Mouse (Mus musculus): ENCODE data around the gene Klhdc7b. TPM values are rescaled to one million over a fixed set of nuclear protein-coding genes. Genes with fewer than 3 reads are reported as not detected.

Klhdc7b gene
- polyA plus RNA-seq (2016; fragmentation: Nextera tagmentation; extraction: Ambion mirVana): not detected in 2 replicates

DNA sequence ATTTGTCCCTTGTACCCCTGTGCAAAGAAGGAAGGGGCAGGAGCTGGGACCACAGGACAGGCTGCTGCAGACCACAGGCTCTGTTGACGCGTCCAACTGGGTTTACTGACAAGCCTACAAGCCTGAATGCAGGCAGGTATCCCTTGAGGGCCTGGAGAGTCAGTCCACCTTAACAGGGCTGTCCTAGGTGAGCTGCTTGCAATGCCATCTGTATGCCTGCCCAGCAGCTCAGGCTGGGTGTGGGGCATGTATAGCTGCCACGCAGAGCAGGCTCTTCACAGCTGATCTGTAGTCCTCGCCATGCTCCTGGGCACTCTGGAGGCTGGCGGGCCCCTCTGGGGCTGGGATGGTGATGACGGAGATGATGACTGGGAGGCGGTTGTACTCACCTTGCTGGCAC, at the start of gene Klhdc7b:
TSS of gene Klhdc7b (plus strand) at position 301 of the 400 bp plus-strand sequence.
- Histone ChIP-seq H3K4me3 (no peak within 1 kb of the TSS), H3K27me3 (replicated peaks; ENCODE audit: low read depth, poor library complexity, severe bottlenecking) (peaks cover 80% of the 10 kb centered on the region), H3K27ac (replicated peaks) (peak within 1 kb of the TSS; percentile 24; the same call in 1 of the 2 replicates), H3K4me1 (0 out of 2 replicates have a peak, but pooled peaks cover 7% of the 10 kb centered on the region), H3K9me3 (no peaks in the 10 kb centered on the region), H3K36me3 (replicated peaks) (no peaks in the 10 kb centered on the region)
- DNase-seq (ENCODE audit: low spot score): no peak
- WGBS: 85% methylated on average over 7 of the region's 7 CpGs

DNA sequence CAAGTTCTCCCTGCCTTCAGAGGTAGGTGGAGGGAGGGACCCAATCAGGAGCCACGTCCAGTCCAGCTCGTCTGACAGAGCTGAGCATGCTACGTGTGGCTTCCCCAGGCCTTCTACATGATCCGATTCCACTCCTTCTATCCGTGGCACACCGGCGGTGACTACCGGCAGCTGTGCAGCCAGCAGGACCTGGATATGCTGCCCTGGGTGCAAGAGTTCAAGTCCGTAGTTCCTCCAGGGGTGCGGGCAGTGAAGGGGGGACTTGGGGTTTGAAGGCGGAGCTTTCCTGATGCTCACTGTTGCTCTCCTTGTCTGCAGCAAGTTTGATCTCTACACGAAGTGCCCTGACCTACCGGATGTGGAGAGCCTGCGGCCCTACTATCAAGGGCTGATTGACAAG, 48.3 kb upstream of the Klhdc7b start:
- H3K36me3 ChIP-seq (replicated peaks): no peaks in the 10 kb centered on the region
- no peak for DNase-seq (ENCODE audit: low spot score)
- 87% methylated on average over 14 of the region's 14 CpGs for WGBS
- no peaks in the 10 kb centered on the region for H3K4me1 ChIP-seq
- H3K4me3 ChIP-seq: no peak overlapping the region
- no peaks in the 10 kb centered on the region for H3K27me3 ChIP-seq (replicated peaks; ENCODE audit: low read depth, poor library complexity, severe bottlenecking)
- no peaks in the 10 kb centered on the region for H3K9me3 ChIP-seq
- no peak overlapping the region for H3K27ac ChIP-seq (replicated peaks)

DNA sequence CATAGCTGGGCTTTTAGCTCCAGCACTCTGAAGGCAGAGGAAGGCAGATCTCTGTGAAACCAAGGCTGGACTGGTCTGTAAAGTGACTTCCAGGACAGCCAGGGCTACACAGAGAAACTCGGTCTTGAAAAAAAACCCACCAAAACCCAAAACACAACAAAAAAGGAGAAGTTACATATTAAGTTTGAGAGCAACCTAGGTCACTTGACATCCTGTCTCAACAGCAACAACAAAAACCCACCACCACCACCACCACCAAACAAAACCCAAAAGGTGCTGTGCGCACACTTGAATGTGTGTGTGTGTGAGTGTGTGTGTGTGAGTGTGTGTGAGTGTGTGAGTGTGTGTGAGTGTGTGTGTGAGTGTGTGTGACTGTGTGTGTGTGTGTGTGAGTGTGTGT, 45.0 kb upstream of the Klhdc7b start:
- H3K27me3 ChIP-seq (replicated peaks; ENCODE audit: low read depth, poor library complexity, severe bottlenecking): no peaks in the 10 kb centered on the region
- no peak overlapping the region for H3K4me3 ChIP-seq
- WGBS: 88% methylated on average over 2 of the region's 2 CpGs
- H3K27ac ChIP-seq (replicated peaks): no peak overlapping the region
- DNase-seq (ENCODE audit: low spot score): no peak
- H3K4me1 ChIP-seq: no peaks in the 10 kb centered on the region
- no peaks in the 10 kb centered on the region for H3K9me3 ChIP-seq
- H3K36me3 ChIP-seq (replicated peaks): no peaks in the 10 kb centered on the region

DNA sequence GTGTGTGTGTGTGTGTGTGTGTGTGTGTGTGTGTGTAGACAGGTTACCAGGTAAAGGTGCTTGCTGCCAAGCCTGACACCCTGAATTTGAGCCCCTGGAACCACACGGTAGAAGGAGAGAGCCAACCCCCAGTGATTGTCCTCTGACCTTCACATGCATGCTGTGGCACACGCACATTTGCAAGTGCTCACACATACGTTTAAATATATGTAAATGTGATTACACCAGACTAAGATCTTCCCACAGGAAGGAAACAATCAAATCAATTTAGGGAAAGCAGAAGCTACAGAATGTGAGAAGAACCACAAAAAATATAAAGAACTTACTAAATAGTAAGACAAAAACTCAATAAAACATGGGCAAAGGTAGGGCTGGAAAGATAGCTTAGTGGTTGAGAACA, 44.6 kb upstream of the Klhdc7b start:
- Histone ChIP-seq H3K27me3 (replicated peaks; ENCODE audit: low read depth, poor library complexity, severe bottlenecking) (no peaks in the 10 kb centered on the region), H3K9me3 (no peaks in the 10 kb centered on the region), H3K4me1 (no peaks in the 10 kb centered on the region), H3K36me3 (replicated peaks) (no peaks in the 10 kb centered on the region), H3K27ac (replicated peaks) (no peak overlapping the region), H3K4me3 (no peak overlapping the region)
- DNase-seq (ENCODE audit: low spot score): no peak
- WGBS: 88% methylated on average over 3 of the region's 3 CpGs

DNA sequence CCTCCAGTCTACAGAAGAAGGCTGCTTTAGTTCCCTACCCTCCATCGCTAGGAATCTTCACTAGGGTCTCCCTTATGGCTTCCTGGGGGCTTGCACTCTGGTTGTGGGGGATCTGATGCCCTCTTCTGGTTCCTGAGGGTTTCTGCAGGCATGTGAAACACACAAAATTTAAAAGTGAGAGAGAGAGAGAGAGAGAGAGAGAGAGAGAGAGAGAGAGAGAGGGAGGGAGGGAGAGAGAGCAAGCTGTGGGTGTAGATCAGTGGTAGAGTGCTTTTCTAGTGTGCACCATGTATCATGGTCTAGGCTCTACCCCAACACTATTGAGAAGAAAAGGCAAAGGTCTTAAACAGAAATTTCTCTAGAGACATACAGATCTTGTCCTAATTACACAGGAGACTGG, 43.0 kb upstream of the Klhdc7b start:
- Histone ChIP-seq H3K4me3 (no peak overlapping the region), H3K36me3 (replicated peaks) (no peaks in the 10 kb centered on the region), H3K4me1 (no peaks in the 10 kb centered on the region), H3K27me3 (replicated peaks; ENCODE audit: low read depth, poor library complexity, severe bottlenecking) (no peaks in the 10 kb centered on the region), H3K27ac (replicated peaks) (no peak overlapping the region), H3K9me3 (no peaks in the 10 kb centered on the region)
- 35% methylated on average over 1 of the region's 1 CpGs for WGBS
- DNase-seq (ENCODE audit: low spot score): no peak

DNA sequence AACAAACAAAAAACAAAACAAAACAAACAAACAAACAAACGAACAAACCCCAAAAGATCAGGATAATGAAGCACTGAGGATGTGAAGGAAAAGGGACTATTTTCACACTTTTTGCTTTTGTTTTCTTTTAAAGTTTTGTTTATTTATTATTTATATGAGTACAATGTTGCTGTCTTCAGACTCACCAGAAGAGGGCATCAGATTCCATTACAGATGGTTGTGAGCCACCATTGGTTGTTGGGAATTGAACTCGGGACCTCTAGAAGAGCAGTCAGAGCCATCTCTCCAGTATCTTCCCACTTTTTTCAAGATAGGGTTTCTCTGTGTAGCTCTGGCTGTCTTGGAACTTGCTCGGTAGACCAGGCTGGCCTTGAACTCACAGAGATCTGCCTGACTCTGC, 41.4 kb upstream of the Klhdc7b start:
- Histone ChIP-seq H3K4me3 (no peak overlapping the region), H3K4me1 (no peaks in the 10 kb centered on the region), H3K27me3 (replicated peaks; ENCODE audit: low read depth, poor library complexity, severe bottlenecking) (no peaks in the 10 kb centered on the region), H3K36me3 (replicated peaks) (no peaks in the 10 kb centered on the region), H3K9me3 (no peaks in the 10 kb centered on the region), H3K27ac (replicated peaks) (no peak overlapping the region)
- DNase-seq (ENCODE audit: low spot score): no peak
- 83% methylated on average over 3 of the region's 3 CpGs for WGBS

DNA sequence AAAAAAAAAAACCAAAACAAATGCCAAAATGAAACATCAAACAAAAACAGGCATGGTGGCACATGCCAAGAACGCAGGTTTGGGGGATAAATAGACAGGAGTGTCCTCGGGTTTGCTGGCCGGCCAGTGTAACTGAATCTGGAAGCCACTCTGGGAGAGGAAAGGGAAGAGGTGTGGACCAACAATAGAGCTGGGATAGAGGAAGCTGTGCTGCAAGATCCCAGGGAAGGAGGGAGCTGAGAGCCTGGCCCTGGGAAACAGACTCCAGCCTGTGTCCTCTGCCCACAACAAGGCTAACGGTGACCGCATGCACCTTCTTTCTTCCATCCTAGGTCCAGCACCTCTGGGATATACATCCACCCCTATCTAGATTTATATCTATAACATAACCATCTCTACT, 34.3 kb upstream of the Klhdc7b start:
- H3K27ac ChIP-seq (replicated peaks): no peak overlapping the region
- 87% methylated on average over 5 of the region's 5 CpGs for WGBS
- no peaks in the 10 kb centered on the region for H3K27me3 ChIP-seq (replicated peaks; ENCODE audit: low read depth, poor library complexity, severe bottlenecking)
- no peak for DNase-seq (ENCODE audit: low spot score)
- peaks cover 48% of the 10 kb centered on the region for H3K36me3 ChIP-seq (replicated peaks)
- no peak overlapping the region for H3K4me3 ChIP-seq
- peaks cover 18% of the 10 kb centered on the region for H3K4me1 ChIP-seq
- H3K9me3 ChIP-seq: no peaks in the 10 kb centered on the region

DNA sequence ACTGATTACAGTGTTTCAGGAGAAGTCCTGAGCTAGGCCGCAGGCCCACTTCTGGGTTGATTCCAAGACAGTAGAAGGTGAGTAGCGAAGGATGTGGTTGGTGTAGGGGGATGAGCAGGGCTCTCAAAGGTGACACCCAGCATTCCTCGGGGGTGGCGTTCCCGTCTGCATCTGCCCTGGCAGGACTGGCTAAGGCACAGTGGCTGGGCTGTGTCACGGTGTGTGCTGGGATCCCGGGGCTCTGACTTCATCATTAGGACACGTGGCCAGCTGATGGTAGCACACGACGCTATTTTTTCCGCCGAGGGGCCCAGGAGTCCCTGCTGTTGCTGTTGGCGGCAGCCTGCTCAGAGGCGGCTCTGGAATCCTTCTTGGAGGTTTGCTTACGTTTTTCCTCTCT, 33.4 kb upstream of the Klhdc7b start:
- peaks cover 18% of the 10 kb centered on the region for H3K4me1 ChIP-seq
- no peak overlapping the region for H3K27ac ChIP-seq (replicated peaks)
- 95% methylated on average over 15 of the region's 15 CpGs for whole genome bisulfite sequencing
- H3K27me3 ChIP-seq (replicated peaks; ENCODE audit: low read depth, poor library complexity, severe bottlenecking): no peaks in the 10 kb centered on the region
- H3K4me3 ChIP-seq: no peak overlapping the region
- no peak for DNase-seq (ENCODE audit: low spot score)
- H3K36me3 ChIP-seq (replicated peaks): peaks cover 48% of the 10 kb centered on the region
- no peaks in the 10 kb centered on the region for H3K9me3 ChIP-seq

DNA sequence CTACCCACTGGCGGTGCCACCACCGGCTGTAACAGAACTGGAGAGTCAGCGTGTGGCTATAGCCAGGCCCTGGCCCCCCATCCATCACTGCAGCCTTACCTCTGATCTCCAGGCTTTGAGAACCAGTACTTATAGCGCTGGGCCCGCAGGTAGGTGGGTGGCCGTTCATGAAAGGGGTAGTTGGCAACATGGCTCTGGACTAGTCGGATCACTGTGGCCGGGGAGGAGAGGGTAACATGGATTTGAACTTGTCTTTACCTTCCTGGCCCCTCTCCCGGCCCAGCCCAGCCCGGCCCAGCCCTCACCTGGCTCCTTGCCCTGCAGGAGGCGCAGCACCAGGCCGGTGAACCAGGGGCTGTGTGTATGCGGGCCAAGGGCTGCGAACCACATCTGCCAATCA, 32.7 kb upstream of the Klhdc7b start:
- no peaks in the 10 kb centered on the region for H3K9me3 ChIP-seq
- 93% methylated on average over 14 of the region's 14 CpGs for WGBS
- no peak overlapping the region for H3K4me3 ChIP-seq
- DNase-seq (ENCODE audit: low spot score): no peak
- no peaks in the 10 kb centered on the region for H3K27me3 ChIP-seq (replicated peaks; ENCODE audit: low read depth, poor library complexity, severe bottlenecking)
- H3K4me1 ChIP-seq: peaks cover 21% of the 10 kb centered on the region
- peaks cover 48% of the 10 kb centered on the region for H3K36me3 ChIP-seq (replicated peaks)
- no peak overlapping the region for H3K27ac ChIP-seq (replicated peaks)

DNA sequence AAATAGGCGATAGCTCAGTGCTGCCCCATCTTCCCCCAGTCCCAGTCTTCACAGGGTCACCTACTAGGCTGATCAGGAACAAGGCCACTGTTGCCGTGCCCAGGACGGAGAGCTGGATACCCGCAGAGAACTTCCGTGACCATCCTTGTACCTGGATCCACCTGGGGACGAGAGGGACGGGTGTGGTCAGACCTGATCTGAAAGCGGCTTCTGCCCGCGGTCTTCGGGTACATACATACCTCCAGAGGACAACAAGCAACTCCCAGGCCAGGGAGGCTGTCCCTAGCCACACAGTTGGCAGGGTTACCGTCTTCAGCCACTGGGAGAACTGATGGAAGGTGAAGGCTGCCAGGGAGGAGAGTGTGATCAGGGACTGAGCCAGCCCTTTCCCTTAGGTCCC, 31.9 kb upstream of the Klhdc7b start:
- no peaks in the 10 kb centered on the region for H3K27me3 ChIP-seq (replicated peaks; ENCODE audit: low read depth, poor library complexity, severe bottlenecking)
- peaks cover 25% of the 10 kb centered on the region for H3K4me1 ChIP-seq
- peaks cover 53% of the 10 kb centered on the region for H3K36me3 ChIP-seq (replicated peaks)
- 96% methylated on average over 12 of the region's 12 CpGs for WGBS
- H3K4me3 ChIP-seq: no peak overlapping the region
- DNase-seq (ENCODE audit: low spot score): no peak
- no peaks in the 10 kb centered on the region for H3K9me3 ChIP-seq
- H3K27ac ChIP-seq (replicated peaks): no peak overlapping the region; the same call in 1 of the 2 replicates

DNA sequence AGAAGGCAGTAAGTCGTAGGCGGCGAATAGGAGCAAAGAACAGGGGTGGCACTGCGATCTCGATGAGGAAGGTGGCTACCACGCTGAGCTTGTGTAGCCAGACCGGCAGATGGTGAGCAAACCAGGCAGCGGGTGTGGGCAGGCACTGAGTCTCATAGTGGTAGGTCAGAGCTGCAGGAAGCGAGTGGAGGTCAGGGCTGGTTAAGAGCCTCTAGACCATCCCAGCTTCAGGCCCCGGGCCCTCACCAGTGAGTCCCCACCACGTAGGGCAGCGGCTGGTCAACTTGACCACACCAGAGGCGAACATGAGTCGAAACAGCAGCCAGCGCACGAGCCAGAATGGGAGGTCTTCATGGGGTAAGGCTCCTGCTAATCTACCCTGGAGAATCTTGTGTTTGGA, 30.9 kb upstream of the Klhdc7b start:
- H3K36me3 ChIP-seq (replicated peaks): peaks cover 62% of the 10 kb centered on the region
- H3K9me3 ChIP-seq: no peaks in the 10 kb centered on the region
- H3K27me3 ChIP-seq (replicated peaks; ENCODE audit: low read depth, poor library complexity, severe bottlenecking): no peaks in the 10 kb centered on the region
- peaks cover 34% of the 10 kb centered on the region for H3K4me1 ChIP-seq
- no peak for DNase-seq (ENCODE audit: low spot score)
- no peak overlapping the region for H3K27ac ChIP-seq (replicated peaks)
- H3K4me3 ChIP-seq: peak overlapping the region; percentile 88
- WGBS: 93% methylated on average over 16 of the region's 16 CpGs

DNA sequence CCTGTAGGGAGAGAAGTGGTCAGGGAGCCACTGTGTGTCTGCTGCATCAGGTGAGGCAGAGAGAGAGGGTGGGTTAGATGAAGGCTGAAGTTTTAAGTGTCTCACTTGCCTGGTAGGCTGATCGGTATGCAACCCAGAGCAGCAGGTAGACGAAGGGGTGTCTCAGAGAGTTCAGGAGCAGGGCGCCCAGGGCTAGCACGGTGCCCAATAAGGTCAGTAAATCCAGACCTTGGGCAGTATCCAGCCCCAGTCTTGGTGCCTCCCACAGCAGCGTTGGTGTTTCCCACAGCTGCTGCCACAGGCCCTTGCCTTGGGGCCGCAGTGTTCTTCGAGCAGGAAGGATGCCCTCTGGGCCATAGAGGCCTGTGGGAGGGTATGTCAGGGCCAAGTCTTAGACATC, 30.3 kb upstream of the Klhdc7b start:
- peak overlapping the region; percentile 88 for H3K4me3 ChIP-seq
- peaks cover 37% of the 10 kb centered on the region for H3K4me1 ChIP-seq
- H3K9me3 ChIP-seq: no peaks in the 10 kb centered on the region
- no peak for DNase-seq (ENCODE audit: low spot score)
- H3K27me3 ChIP-seq (replicated peaks; ENCODE audit: low read depth, poor library complexity, severe bottlenecking): no peaks in the 10 kb centered on the region
- WGBS: 83% methylated on average over 7 of the region's 7 CpGs
- H3K27ac ChIP-seq (replicated peaks): peak overlapping the region; percentile 96
- peaks cover 69% of the 10 kb centered on the region for H3K36me3 ChIP-seq (replicated peaks)

DNA sequence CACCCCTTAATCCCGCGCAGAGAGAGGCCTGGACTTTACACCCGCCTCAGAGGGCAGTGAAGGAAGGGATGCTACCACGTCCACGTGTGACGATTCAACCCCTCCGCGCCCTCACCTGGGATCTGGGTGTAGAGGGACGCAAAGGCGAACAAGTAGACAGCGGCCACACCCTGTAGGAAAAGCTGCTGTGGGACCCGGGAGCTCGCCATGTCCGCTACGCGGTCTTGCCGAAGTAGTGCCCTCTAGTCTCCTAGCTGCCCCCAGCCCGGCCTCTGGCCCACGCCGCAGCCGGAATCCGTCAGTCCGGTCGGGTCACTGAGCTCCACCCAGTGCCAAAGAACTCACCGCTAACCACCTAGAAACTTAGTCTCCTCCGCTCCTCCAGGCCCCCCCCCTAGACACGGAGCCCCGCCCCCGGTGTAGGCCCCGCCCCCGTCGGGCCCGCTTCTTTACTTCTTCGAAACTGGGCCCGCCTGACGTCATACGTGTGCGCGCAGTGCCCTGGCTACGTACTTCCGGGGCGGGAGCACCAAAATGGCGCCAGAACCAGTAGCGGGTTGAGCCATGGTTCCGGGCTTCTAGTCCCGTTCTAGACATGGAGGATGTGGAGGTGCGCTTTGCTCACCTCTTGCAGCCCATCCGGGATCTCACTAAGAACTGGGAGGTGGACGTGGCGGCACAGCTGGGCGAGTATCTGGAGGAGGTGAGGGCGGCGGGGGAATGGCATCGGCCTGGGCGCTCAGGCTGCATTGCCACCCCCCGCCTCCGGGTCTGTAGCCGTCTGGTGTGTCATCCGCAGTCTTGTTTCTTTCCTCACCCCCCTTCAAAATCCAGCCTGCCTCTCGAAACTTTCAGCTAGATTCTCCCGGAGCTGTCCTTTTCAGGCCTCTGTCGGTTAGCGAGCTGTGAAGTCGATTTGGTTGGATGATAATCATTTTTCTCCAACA, 29.2 kb upstream of the Klhdc7b start, which contains the start of the genes Lmf2 and Ncaph2:
TSS of gene Lmf2 (minus strand) at position 419 of the 947 bp plus-strand sequence.
TSS of gene Ncaph2 (plus strand) at position 479 of the 947 bp plus-strand sequence.
- Histone ChIP-seq H3K27me3 (replicated peaks; ENCODE audit: low read depth, poor library complexity, severe bottlenecking) (no peaks in the 10 kb centered on the region), H3K36me3 (replicated peaks) (peaks cover 70% of the 10 kb centered on the region), H3K9me3 (no peaks in the 10 kb centered on the region), H3K27ac (replicated peaks) (peak within 1 kb of the TSS; percentile 96), H3K4me1 (peaks cover 37% of the 10 kb centered on the region), H3K4me3 (peak within 1 kb of the TSS; percentile 88)
- DNase-seq (ENCODE audit: low spot score): peak; percentile 98
- under 1% methylated on average over 64 of the region's 64 CpGs for WGBS
